Mouse (Mus musculus): ENCODE results near the gene Fbxo40. TPM values are rescaled to one million over a fixed set of nuclear protein-coding genes. Genes with fewer than 3 reads are reported as not detected.

The Fbxo40 gene
- total and polyA plus RNA-seq, 3 experiments: 1.5 to 3.0 (median 2.2) TPM

- TF ChIP-seq GABPA (IDR thresholded peaks at IDR 0.05; ENCODE audit: insufficient replicate concordance, low read depth, low read length) (no peak), ELF1 (IDR thresholded peaks at IDR 0.05; ENCODE audit: low read depth, low read length) (peak; percentile 95), ZC3H11A (IDR thresholded peaks at IDR 0.05; ENCODE audit: low read depth, low read length) (no peak), SMC3 (IDR thresholded peaks at IDR 0.05; ENCODE audit: low read depth, low read length) (peak; percentile 46), POLR2AphosphoS2 (IDR thresholded peaks at IDR 0.05; ENCODE audit: low read depth, low read length) (no peak), RCOR1 (conservative IDR thresholded peaks at IDR 0.05; ENCODE audit: low read depth, low read length) (no peak), POLR2A (IDR thresholded peaks at IDR 0.05; ENCODE audit: low read depth, low read length) (peak; percentile 90), SIN3A (IDR thresholded peaks at IDR 0.05; ENCODE audit: low read length) (peak; percentile 93), UBTF (IDR thresholded peaks at IDR 0.05; ENCODE audit: low read depth, low read length) (no peak), ZKSCAN1 (IDR thresholded peaks at IDR 0.05; ENCODE audit: borderline replicate concordance, low read depth, low read length) (no peak), RAD21 (IDR thresholded peaks at IDR 0.05; ENCODE audit: low read depth, low read length) (peak; percentile 49), EP300 (IDR thresholded peaks at IDR 0.05; ENCODE audit: low read length) (peak; percentile 86), IRF4 (IDR thresholded peaks at IDR 0.05; ENCODE audit: low read depth, low read length) (peak; percentile 92), MAX (IDR thresholded peaks at IDR 0.05; ENCODE audit: low read length) (peak; percentile 54; the same call in 1 of the 2 replicates)
Measured at GRCm38 (mm10) chr16:36934841-36935620, 55.2 kb downstream of the Fbxo40 start, which contains the start of gene Hcls1 (continued).

DNA sequence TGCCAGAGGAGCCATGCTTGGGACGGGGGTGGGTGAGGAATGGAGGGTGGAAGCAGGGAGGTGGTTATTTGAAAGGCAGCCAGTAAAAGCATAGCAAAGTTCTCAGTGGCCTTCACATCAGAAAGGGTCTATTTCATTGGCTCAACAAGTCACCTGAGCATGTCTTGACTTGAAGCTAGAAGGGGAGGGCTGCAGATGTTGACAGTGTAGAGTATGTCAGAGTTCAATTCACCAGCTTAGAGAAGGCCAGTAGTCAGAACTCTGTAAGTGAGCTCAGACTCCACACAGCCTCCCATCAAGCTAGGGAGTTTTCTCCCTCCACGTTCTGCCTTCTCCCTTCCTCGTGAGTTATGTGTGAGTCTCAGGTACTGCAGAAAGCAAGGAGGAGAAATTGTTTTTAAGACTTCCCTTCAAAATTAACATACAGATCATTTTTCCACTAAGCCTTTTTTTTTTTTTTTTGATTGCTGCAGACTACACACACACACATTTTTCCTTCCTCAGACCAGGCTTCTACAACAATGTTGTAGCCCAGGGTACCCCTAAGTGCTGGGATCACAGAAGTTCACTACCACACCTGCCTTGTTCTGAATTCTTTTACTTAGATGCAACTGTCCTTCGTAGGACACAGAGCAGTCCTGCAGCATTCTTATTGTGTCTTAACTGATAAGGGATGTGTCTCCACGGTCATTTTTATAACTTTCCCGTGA, 56.0 kb downstream of the Fbxo40 start:
- H3K9ac ChIP-seq (ENCODE audit: insufficient read depth, low read depth): peak overlapping the region; percentile 94
- peaks cover 33 to 82% of the 10 kb centered on the region in 2 experiments for H3K4me1 ChIP-seq (ENCODE audit: control insufficient read depth in 1 of 2, insufficient read depth in 2 of 2)
- H3K4me2 ChIP-seq (ENCODE audit: insufficient read depth, low read depth, poor library complexity, severe bottlenecking): peak overlapping the region; percentile 87
- peak; percentile 92 for DNase-seq (ENCODE audit: extremely low read depth)
- peaks cover 39% of the 10 kb centered on the region for H3K79me2 ChIP-seq (replicated peaks; ENCODE audit: control insufficient read depth, extremely low read depth, insufficient read depth, poor library complexity, severe bottlenecking)
- in situ Hi-C loops (cut with MboI; ENCODE audit: low pct_ligation_motif_present, low pct_unique_long_range_greater_than_20kb, low sequenced_read_pairs) (no loop called here), dilution Hi-C loops (cut with MboI; ENCODE audit: extremely low pct_ligation_motif_present, extremely low pct_unique_long_range_greater_than_20kb, low sequenced_read_pairs) (no loop called here)
- no peaks in the 10 kb centered on the region for H3K27me3 ChIP-seq (replicated peaks)
- no peaks in the 10 kb centered on the region for H3K9me3 ChIP-seq (replicated peaks; ENCODE audit: low read length)
- H3K36me3 ChIP-seq (replicated peaks in 1 of 2; ENCODE audit: control insufficient read depth in 1 of 2, insufficient read depth in 1 of 2, low read length in 1 of 2): peaks cover 53 to 68% of the 10 kb centered on the region in 2 experiments
- H3K27ac ChIP-seq (ENCODE audit: insufficient read depth, low read depth): peak overlapping the region; percentile 93
- H3K4me3 ChIP-seq (replicated peaks in 1 of 3; ENCODE audit: low read depth in 2 of 3, low read length in 2 of 3, poor library complexity in 1 of 3): peak overlapping the region; percentile 70 to 89 (median 87)
- TF ChIP-seq POLR2AphosphoS2 (IDR thresholded peaks at IDR 0.05; ENCODE audit: low read depth, low read length) (peak; percentile 84), MAX (IDR thresholded peaks at IDR 0.05; ENCODE audit: low read length) (peak; percentile 86), JUN (IDR thresholded peaks at IDR 0.05; ENCODE audit: insufficient read depth, low read depth, low read length) (no peak), E2F4 (IDR thresholded peaks at IDR 0.05; ENCODE audit: insufficient replicate concordance, low read depth, low read length) (no peak), NELFE (IDR thresholded peaks at IDR 0.05; ENCODE audit: low read depth, low read length) (peak; percentile 84), MAFK (IDR thresholded peaks at IDR 0.05; ENCODE audit: insufficient replicate concordance, low read length) (no peak), RAD21 (IDR thresholded peaks at IDR 0.05; ENCODE audit: low read depth, low read length) (no peak), TBP (conservative IDR thresholded peaks at IDR 0.05; ENCODE audit: low read depth, low read length) (peak; percentile 94), NRF1 (IDR thresholded peaks at IDR 0.05; ENCODE audit: low read depth, low read length) (peak; percentile 46; the same call in 1 of the 2 replicates), MXI1 (IDR thresholded peaks at IDR 0.05; ENCODE audit: low read depth, low read length) (no peak), CHD2 (IDR thresholded peaks at IDR 0.05; ENCODE audit: low read length) (peak; percentile 16; the same call in 1 of the 2 replicates), ZNF384 (IDR thresholded peaks at IDR 0.05; ENCODE audit: low read depth, low read length) (peak; percentile 84), PAX5 (IDR thresholded peaks at IDR 0.05; ENCODE audit: low read length) (no peak), IRF4 (IDR thresholded peaks at IDR 0.05; ENCODE audit: low read depth, low read length) (peak; percentile 57), USF2 (conservative IDR thresholded peaks at IDR 0.05; ENCODE audit: low read depth, low read length) (peak; percentile 77), ETS1 (conservative IDR thresholded peaks at IDR 0.05; ENCODE audit: low read depth, low read length) (peak; percentile 45; the same call in 1 of the 2 replicates), ELF1 (IDR thresholded peaks at IDR 0.05; ENCODE audit: low read depth, low read length) (peak; percentile 50; the same call in 1 of the 2 replicates), HCFC1 (IDR thresholded peaks at IDR 0.05; ENCODE audit: low read depth, low read length) (peak; percentile 38), SIN3A (IDR thresholded peaks at IDR 0.05; ENCODE audit: low read length) (0 out of 2 replicates have a peak, but pooled peaks have one; percentile 0), MAZ (IDR thresholded peaks at IDR 0.05; ENCODE audit: low read depth, low read length) (peak; percentile 88), UBTF (IDR thresholded peaks at IDR 0.05; ENCODE audit: low read depth, low read length) (peak; percentile 33; the same call in 1 of the 2 replicates), EP300 (IDR thresholded peaks at IDR 0.05; ENCODE audit: low read length) (0 out of 2 replicates have a peak, but pooled peaks have one; percentile 30), JUND (conservative IDR thresholded peaks at IDR 0.05; ENCODE audit: low read depth, low read length) (peak; percentile 54), KAT2A (IDR thresholded peaks at IDR 0.05; ENCODE audit: insufficient replicate concordance, low read length) (no peak), USF1 (IDR thresholded peaks at IDR 0.05; ENCODE audit: low read depth, low read length) (peak; percentile 88), ZMIZ1 (IDR thresholded peaks at IDR 0.05; ENCODE audit: low read depth, low read length) (peak; percentile 79)
